Mouse (Mus musculus): ENCODE data around the gene Hhex.

The Hhex gene

GRCm38 (mm10) chr19:37455528-37455927 lies 20.9 kb downstream of the Hhex start:
- no peak for DNase-seq

- DNase-seq = no peak
Observed at GRCm38 (mm10) chr19:37455961-37456360, 21.4 kb downstream of the Hhex start.

GRCm38 (mm10) chr19:37458013-37458412 lies 23.4 kb downstream of the Hhex start:
- DNase-seq = no peak

- no peak for DNase-seq
Observed at GRCm38 (mm10) chr19:37466403-37466802, 31.8 kb downstream of the Hhex start.

- DNase-seq = no peak
Observed at GRCm38 (mm10) chr19:37466978-37467377, 32.4 kb downstream of the Hhex start.

- no peak for DNase-seq
Observed at GRCm38 (mm10) chr19:37468841-37469566, 34.4 kb downstream of the Hhex start.

- no peak for DNase-seq
Observed at GRCm38 (mm10) chr19:37471680-37472079, 37.1 kb downstream of the Hhex start.

- no peak for DNase-seq
Observed at GRCm38 (mm10) chr19:37472589-37472988, 38.0 kb downstream of the Hhex start.

- peak; percentile 61 for DNase-seq
Observed at GRCm38 (mm10) chr19:37481704-37482103, 47.1 kb downstream of the Hhex start.

GRCm38 (mm10) chr19:37482556-37483187 lies 48.1 kb downstream of the Hhex start:
- peak; percentile 17 for DNase-seq

GRCm38 (mm10) chr19:37484787-37485186 lies 50.2 kb downstream of the Hhex start:
- DNase-seq = no peak

GRCm38 (mm10) chr19:37486801-37487200 lies 52.2 kb downstream of the Hhex start:
- DNase-seq = no peak

- DNase-seq = no peak
Observed at GRCm38 (mm10) chr19:37487811-37488475, 53.3 kb downstream of the Hhex start.

- DNase-seq = no peak
Observed at GRCm38 (mm10) chr19:37488608-37489262, 54.1 kb downstream of the Hhex start.
